Mouse (Mus musculus) kidney, embryonic 14.5 days (tissue): ENCODE measurements around the gene Gata1. TPM values are rescaled to one million over a fixed set of nuclear protein-coding genes. Genes with fewer than 3 reads are reported as not detected.
"Not testable (repeated sequence)": the region's sequence is repeated elsewhere in the genome, so short reads cannot be mapped to it uniquely, and the experiment has no call there.

Experiments used
- ATAC-seq: fragments of 200-750 bp; cut with Nextera tagmentation; 2 replicates; pipeline ENCODE4 v1.8.0; 2017; ENCODE audit warnings: moderate number of reproducible peaks, mild to moderate bottlenecking, moderate TSS enrichment, moderate library complexity; ENCODE audit not compliant: low FRiP score, low TSS enrichment
- H3K27ac ChIP-seq: fragments of 300-500 bp; sonication (generic); 2 replicates; pipeline ENCODE4 v1.5.1; 2014; ENCODE audit warnings: low read depth, mild to moderate bottlenecking, low read length, moderate library complexity, mixed read lengths
- H3K27me3 ChIP-seq: fragments of 300-500 bp; sonication (generic); 2 replicates; pipeline ENCODE4 v1.6.1; 2014; ENCODE audit warnings: mild to moderate bottlenecking, low read length; ENCODE audit not compliant: control insufficient read depth, insufficient read depth
- H3K36me3 ChIP-seq: fragments of 300-500 bp; sonication (generic); 2 replicates; pipeline ENCODE4 v1.6.1; 2014; ENCODE audit warnings: low read length, mixed read lengths; ENCODE audit not compliant: control insufficient read depth, insufficient read depth
- H3K4me1 ChIP-seq: fragments of 300-500 bp; sonication (generic); 2 replicates; pipeline ENCODE4 v1.6.1; 2014; ENCODE audit warnings: low read length, mixed read lengths; ENCODE audit not compliant: control insufficient read depth, insufficient read depth
- H3K4me2 ChIP-seq: fragments of 300-500 bp; sonication (generic); replicated peaks from 2 replicates; pipeline ENCODE4 v1.6.1; 2014; ENCODE audit warnings: low read depth, mild to moderate bottlenecking, low read length
- H3K4me3 ChIP-seq: fragments of 300-500 bp; sonication (generic); 2 replicates; pipeline ENCODE4 v1.5.1; 2014; ENCODE audit warnings: mild to moderate bottlenecking, low read length
- H3K9ac ChIP-seq: fragments of 300-500 bp; sonication (generic); 2 replicates; pipeline ENCODE4 v1.6.1; 2014; ENCODE audit warnings: low read depth, mild to moderate bottlenecking, low read length, moderate library complexity
- H3K9me3 ChIP-seq: fragments of 300-500 bp; sonication (generic); 2 replicates; pipeline ENCODE4 v1.6.1; 2016; ENCODE audit warnings: low read length; ENCODE audit not compliant: control insufficient read depth
- WGBS: fragments of 180-500 bp; shearing (Covaris S2); extraction: QIAGEN DNeasy Blood & Tissue Kit; methylation state at CpG from one replicate; pipeline ENCODE4 v1.1.7; 2014; 5-methylcytosine and 5-hydroxymethylcytosine counted together
- polyA plus RNA-seq: library from polyadenylated mRNA; unstranded; fragments of >200 nt; fragmentation: Nextera tagmentation; extraction: Ambion mirVana; gene quantifications from 2 replicates; pipeline ENCODE4 v1.2.1, GENCODE M21; 2014

Gata1 gene
- polyA plus RNA-seq, 1 experiment from 2014 or later, result 0.49 TPM

GRCm38 (mm10) chrX:7919601-7920383 lies 58.1 kb downstream of the Gata1 start, which contains the start of gene Pcsk1n:
Gene Pcsk1n, plus strand, starts transcription at chrX:7919822.
- WGBS, result 20% methylated on average over 40 of the region's 40 CpGs

GRCm38 (mm10) chrX:7917960-7918359 lies 59.9 kb downstream of the Gata1 start:
- WGBS, result 71% methylated on average over 6 of the region's 6 CpGs
- H3K4me2 ChIP-seq, H3K4me3 ChIP-seq, H3K9me3 ChIP-seq, ATAC-seq, H3K27ac ChIP-seq, H3K9ac ChIP-seq, H3K4me1 ChIP-seq, H3K36me3 ChIP-seq: not testable (repeated sequence)
- H3K27me3 ChIP-seq, result peaks cover 33% of the 10 kb centered on the region

More at GRCm38 (mm10) chrX:7919601-7920383, 58.1 kb downstream of the Gata1 start, which contains the start of gene Pcsk1n:
- Histone ChIP-seq H3K9ac (no peak within 1 kb of the TSS), H3K27ac (no peak within 1 kb of the TSS), H3K4me2 (peak within 1 kb of the TSS; percentile 29), H3K27me3 (peaks cover 35% of the 10 kb centered on the region), H3K4me3 (peak within 1 kb of the TSS; percentile 17), H3K36me3 (no peaks in the 10 kb centered on the region), H3K9me3 (no peaks in the 10 kb centered on the region), H3K4me1 (no peaks in the 10 kb centered on the region)
- ATAC-seq, result peak; percentile 62

- H3K27me3 ChIP-seq, result peaks cover 13% of the 10 kb centered on the region
- H3K9ac ChIP-seq, H3K27ac ChIP-seq, H3K4me3 ChIP-seq, H3K4me1 ChIP-seq, H3K36me3 ChIP-seq, ATAC-seq, H3K9me3 ChIP-seq, H3K4me2 ChIP-seq: not testable (repeated sequence)
- WGBS, result 30% methylated on average over 3 of the region's 3 CpGs
These were observed 62.2 kb downstream of the Gata1 start for GRCm38 (mm10) chrX:7915669-7916068.

GRCm38 (mm10) chrX:7910473-7910872 lies 67.4 kb downstream of the Gata1 start:
- Histone ChIP-seq H3K4me2 (no peak overlapping the region), H3K36me3 (peaks cover 5% of the 10 kb centered on the region; the same call in 1 of the 2 replicates), H3K4me3 (no peak overlapping the region), H3K27me3 (no peaks in the 10 kb centered on the region), H3K27ac (no peak overlapping the region), H3K9ac (no peak overlapping the region), H3K9me3 (no peaks in the 10 kb centered on the region), H3K4me1 (no peaks in the 10 kb centered on the region)
- 65% methylated on average over 6 of the region's 6 CpGs for WGBS
- no peak for ATAC-seq

Other genes with a start within 250 kb of the Gata1 start
- gene Praf2, start 249.6 kb downstream of the Gata1 start, polyA plus RNA-seq, result 74.5 and 80.1 TPM in 2 replicates
- 15.6 and 21.5 TPM in 2 replicates for gene Ccdc120, start 227.2 kb downstream of the Gata1 start, polyA plus RNA-seq
- gene Tfe3, start 215.5 kb downstream of the Gata1 start, polyA plus RNA-seq, result 19.7 and 25.6 TPM in 2 replicates
- gene Gripap1, start 188.3 kb downstream of the Gata1 start, polyA plus RNA-seq, result 34.5 and 35.8 TPM in 2 replicates
- gene Kcnd1, start 155.8 kb downstream of the Gata1 start, polyA plus RNA-seq, result 1.7 and 2.6 TPM in 2 replicates
- 29.6 and 29.8 TPM in 2 replicates for gene Otud5, start 136.7 kb downstream of the Gata1 start, polyA plus RNA-seq
- 6.7 and 8.1 TPM in 2 replicates for gene Pim2, start 99.8 kb downstream of the Gata1 start, polyA plus RNA-seq
- gene Slc35a2, start 94.0 kb downstream of the Gata1 start, polyA plus RNA-seq, result 12.6 and 14.1 TPM in 2 replicates
- gene Pqbp1, start 78.8 kb downstream of the Gata1 start, polyA plus RNA-seq, result 102 and 113 TPM in 2 replicates
- gene Timm17b, start 78.7 kb downstream of the Gata1 start, polyA plus RNA-seq, result 173 and 218 TPM in 2 replicates
- gene Gm10491, start 70.2 kb downstream of the Gata1 start, polyA plus RNA-seq, result not detected in 2 replicates
- gene Gm10490, start 68.5 kb downstream of the Gata1 start, polyA plus RNA-seq, result not detected in 2 replicates
- 0.09 and 0.14 TPM in 2 replicates for gene Pcsk1n, start 58.2 kb downstream of the Gata1 start, polyA plus RNA-seq
- not detected in 2 replicates for gene Eras, start 49.5 kb downstream of the Gata1 start, polyA plus RNA-seq
- 28.7 and 51.3 TPM in 2 replicates for gene Hdac6, start 30.2 kb downstream of the Gata1 start, polyA plus RNA-seq
- gene Glod5, start 40.4 kb upstream of the Gata1 start, polyA plus RNA-seq, result not detected in 2 replicates
- 52.0 and 79.3 TPM in 2 replicates for gene Suv39h1, start 96.7 kb upstream of the Gata1 start, polyA plus RNA-seq
- 0.27 and 0.51 TPM in 2 replicates for gene Was, start 112.4 kb upstream of the Gata1 start, polyA plus RNA-seq
- 19.3 and 21.3 TPM in 2 replicates for gene Wdr13, start 154.8 kb upstream of the Gata1 start, polyA plus RNA-seq
- 606 and 668 TPM in 2 replicates for gene Rbm3, start 167.8 kb upstream of the Gata1 start, polyA plus RNA-seq
- gene Tbc1d25, start 198.1 kb upstream of the Gata1 start, polyA plus RNA-seq, result 9.3 and 12.1 TPM in 2 replicates
- gene Ebp, start 215.4 kb upstream of the Gata1 start, polyA plus RNA-seq, result 20.8 and 37.6 TPM in 2 replicates
- 7.1 and 8.1 TPM in 2 replicates for gene Porcn, start 228.5 kb upstream of the Gata1 start, polyA plus RNA-seq